Mouse (Mus musculus) heart, postnatal 36 days (tissue): ENCODE results near the gene Gsx2. TPM values are rescaled to one million over a fixed set of nuclear protein-coding genes. Genes with fewer than 3 reads are reported as not detected.

Experiments
- DNase-seq, 2 experiments: peaks; one replicate each; pipeline ENCODE4 v3.0.0; 2021 to 2022
- intact Hi-C: fragments of 180-260 bp; cut with DNase I; formaldehyde crosslinking; loops from one replicate; pipeline ENCODE4 v1.15.1; 2025
- total RNA-seq, 2 experiments: library from RNA; stranded (reverse); gene quantifications; 2 replicates each; pipeline ENCODE4 v1.2.3; 2021

Gene Gsx2
- total RNA-seq: not detected

- intact Hi-C loops: no loop called here
- DNase-seq: no peak
These were observed at the start of gene Gsx2 for GRCm38 (mm10) chr5:75075383-75075941. Gene Gsx2 (plus strand): TSS chr5:75075601.

GRCm38 (mm10) chr5:75035475-75035874, 39.9 kb upstream of the Gsx2 start:
- intact Hi-C loops: no loop called here

GRCm38 (mm10) chr5:75039307-75039706, 36.1 kb upstream of the Gsx2 start:
- intact Hi-C loops: no loop called here

More at GRCm38 (mm10) chr5:75035475-75035874, 39.9 kb upstream of the Gsx2 start:
- DNase-seq: no peak

GRCm38 (mm10) chr5:75043011-75043445, 32.4 kb upstream of the Gsx2 start:
- no peak for DNase-seq
- intact Hi-C loops: loop anchor here (5.0 kb wide), 2 partner anchors 251 to 511 kb away; partner anchors contain the start of gene Scfd2

More at GRCm38 (mm10) chr5:75039307-75039706, 36.1 kb upstream of the Gsx2 start:
- DNase-seq: no peak

GRCm38 (mm10) chr5:75043621-75044301, 31.6 kb upstream of the Gsx2 start:
- intact Hi-C loops: loop anchor here (2.0 to 5.0 kb wide), 3 partner anchors 69 to 511 kb away; partner anchors contain the start of gene Scfd2
- peak in 1 of 2 experiments; percentile 63 for DNase-seq

- intact Hi-C loops: loop anchor here (2.0 to 5.0 kb wide), 3 partner anchors 70 to 512 kb away; partner anchors contain the start of gene Scfd2
- DNase-seq: peak; percentile 86 to 90
These were observed 31.0 kb upstream of the Gsx2 start, which contains the start of gene Chic2 for GRCm38 (mm10) chr5:75044310-75044904. Gene Chic2 (minus strand): TSS chr5:75044774.

- intact Hi-C loops: loop anchor here (2.0 kb wide), 1 partner anchor 71 kb away; no protein-coding TSS in a partner anchor
- no peak for DNase-seq
These were observed 30.0 kb upstream of the Gsx2 start for GRCm38 (mm10) chr5:75045371-75045770.

GRCm38 (mm10) chr5:75046681-75047321, 28.6 kb upstream of the Gsx2 start:
- intact Hi-C loops: no loop called here

GRCm38 (mm10) chr5:75051109-75051508, 24.3 kb upstream of the Gsx2 start:
- intact Hi-C loops: no loop called here
- no peak for DNase-seq

More at GRCm38 (mm10) chr5:75046681-75047321, 28.6 kb upstream of the Gsx2 start:
- peak; percentile 47 to 54 for DNase-seq

- DNase-seq: no peak
- intact Hi-C loops: no loop called here
These were observed 12.2 kb upstream of the Gsx2 start for GRCm38 (mm10) chr5:75063177-75063576.

- no peak for DNase-seq
- intact Hi-C loops: no loop called here
These were observed 8.7 kb upstream of the Gsx2 start for GRCm38 (mm10) chr5:75066715-75067114.

- intact Hi-C loops: no loop called here
- no peak for DNase-seq
These were observed 8.2 kb upstream of the Gsx2 start for GRCm38 (mm10) chr5:75067125-75067756.

- DNase-seq: no peak
- intact Hi-C loops: no loop called here
These were observed 5.3 kb upstream of the Gsx2 start for GRCm38 (mm10) chr5:75070132-75070531.

- intact Hi-C loops: no loop called here
- DNase-seq: no peak
These were observed 4.6 kb upstream of the Gsx2 start for GRCm38 (mm10) chr5:75070656-75071375.

GRCm38 (mm10) chr5:75071951-75072350, 3.5 kb upstream of the Gsx2 start:
- intact Hi-C loops: no loop called here
- DNase-seq: no peak

- DNase-seq: no peak
- intact Hi-C loops: no loop called here
These were observed 2.9 kb upstream of the Gsx2 start for GRCm38 (mm10) chr5:75072532-75072931.

GRCm38 (mm10) chr5:75073167-75073566, 2.2 kb upstream of the Gsx2 start:
- intact Hi-C loops: no loop called here
- DNase-seq: no peak

- intact Hi-C loops: no loop called here
- DNase-seq: no peak
These were observed 1.7 kb upstream of the Gsx2 start for GRCm38 (mm10) chr5:75073684-75074083.

GRCm38 (mm10) chr5:75074132-75074531, 1.3 kb upstream of the Gsx2 start:
- no peak for DNase-seq
- intact Hi-C loops: no loop called here
